Mouse (Mus musculus): ENCODE results near the gene Bscl2.

The Bscl2 gene

DNA sequence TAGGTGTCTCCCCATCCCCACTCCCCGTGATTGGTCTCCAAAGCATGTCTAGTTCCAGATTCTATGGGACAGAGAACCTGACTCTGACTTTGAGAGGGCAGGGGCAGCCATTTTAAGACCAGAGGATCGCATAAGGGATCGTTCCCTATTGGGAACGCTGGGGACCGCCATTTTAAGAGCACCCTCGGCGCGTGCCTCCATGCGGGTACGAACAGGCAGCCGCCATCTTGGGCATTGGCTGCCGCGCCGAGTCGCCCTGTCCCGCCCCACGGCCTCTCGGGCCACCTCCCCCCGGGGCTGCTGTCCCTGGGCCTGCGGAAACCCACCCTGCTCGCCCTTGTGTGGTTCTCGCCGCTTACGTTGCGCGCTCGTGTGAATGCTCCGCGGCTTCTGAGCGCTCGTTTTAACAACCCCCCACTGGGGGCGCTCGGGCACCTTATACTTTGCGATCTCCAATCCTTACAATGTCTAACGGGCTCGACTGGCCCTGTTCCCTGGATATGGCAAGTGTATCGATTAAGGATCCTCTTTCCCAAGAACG is at the start of gene Bscl2:
TSS of gene Bscl2 (plus strand) at position 217 of the 541 bp plus-strand sequence.
- DNase-seq (ENCODE audit: low spot score in 2 of 2), result peak; percentile 82 to 84

DNA sequence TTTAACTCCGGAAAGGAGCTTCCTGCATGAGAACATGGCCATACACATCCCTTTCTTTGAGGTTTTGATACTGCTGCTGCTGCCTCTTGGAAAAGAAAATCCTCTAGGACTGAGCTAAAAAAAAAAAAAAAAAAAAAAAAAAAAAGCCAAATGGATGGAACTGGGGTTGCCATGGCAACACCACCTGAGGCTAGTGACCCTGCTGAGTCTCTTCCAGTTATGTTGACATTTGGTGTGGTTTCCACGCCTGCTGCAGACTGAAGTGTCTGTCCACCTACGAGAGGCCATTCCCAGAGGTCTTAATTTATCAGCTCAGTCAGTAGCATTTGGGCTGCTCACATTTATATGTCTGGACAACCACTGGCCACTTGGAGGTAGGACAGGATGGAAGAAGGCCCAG is 48.7 kb upstream of the Bscl2 start:
- no peak for DNase-seq (ENCODE audit: low spot score in 2 of 2)

DNA sequence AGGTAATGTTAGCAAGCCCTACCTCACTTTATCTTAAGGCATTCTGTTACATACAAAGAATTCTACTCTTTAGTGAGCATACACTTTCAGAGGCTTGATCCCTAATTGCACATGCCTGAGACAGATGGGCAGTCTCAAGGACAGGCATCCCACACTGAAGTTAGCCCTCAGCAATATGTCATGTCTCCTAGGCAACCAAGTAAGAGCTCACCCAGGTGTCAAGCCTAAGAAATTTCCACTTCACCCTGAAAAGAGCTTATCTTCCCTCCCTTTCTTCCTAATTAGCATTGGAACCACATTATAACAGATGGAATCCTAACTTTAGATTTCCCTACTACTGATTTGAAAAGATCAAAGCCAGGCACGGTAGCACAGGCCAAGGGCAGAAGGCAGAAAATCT is 48.1 kb upstream of the Bscl2 start:
- DNase-seq (ENCODE audit: low spot score in 2 of 2), result no peak

DNA sequence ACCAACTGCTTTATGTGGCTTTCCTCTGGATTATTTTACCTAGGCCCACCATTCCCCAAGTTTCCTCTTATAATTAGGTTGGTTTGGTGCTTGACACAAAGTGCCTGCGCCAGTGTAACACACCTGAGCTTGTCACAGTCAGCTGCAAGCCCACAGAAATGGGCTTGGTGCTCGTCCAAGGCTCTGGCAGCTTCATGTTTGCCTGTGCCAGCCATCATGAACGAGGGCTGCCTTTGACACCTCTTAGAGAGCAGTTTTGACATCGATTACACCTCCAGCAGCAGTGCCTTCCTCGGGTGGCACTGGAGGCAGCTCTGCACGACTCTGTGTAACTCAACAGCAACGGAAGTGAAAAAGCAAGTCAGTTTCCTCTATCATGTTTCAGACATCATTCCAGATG is 47.1 kb upstream of the Bscl2 start:
- no peak for DNase-seq (ENCODE audit: low spot score in 2 of 2)

DNA sequence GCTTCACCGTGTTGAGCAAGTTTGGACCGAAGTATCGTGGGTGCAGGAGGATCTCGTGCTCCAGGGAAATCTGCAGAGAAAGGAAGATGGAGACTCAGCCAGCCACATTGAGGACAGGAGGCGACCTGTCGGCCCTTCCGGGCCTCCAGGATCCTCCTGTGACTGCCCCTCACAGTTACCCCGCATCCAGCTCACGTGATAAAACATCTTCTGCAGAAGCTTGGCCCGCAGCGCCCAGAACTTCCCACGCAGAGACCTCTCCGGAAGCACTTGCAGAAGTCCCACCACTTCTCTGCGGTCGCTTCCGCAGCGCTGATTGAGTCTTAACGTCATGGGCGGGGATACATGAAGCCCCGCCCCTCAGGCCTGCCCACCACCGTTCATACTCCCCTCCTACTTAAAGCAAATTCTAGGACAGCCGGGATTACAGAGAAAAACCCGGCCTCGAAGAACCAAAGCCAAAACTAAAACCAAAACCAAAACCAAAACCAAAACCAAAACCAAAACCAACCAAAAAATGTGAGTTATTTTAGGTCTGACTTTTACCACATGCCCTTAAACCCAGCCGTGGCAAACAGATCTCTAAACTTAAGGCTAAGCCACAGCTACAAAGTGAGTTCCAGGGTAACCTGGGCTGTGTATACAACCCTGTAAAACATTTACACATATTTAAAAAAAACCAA is 38.9 kb upstream of the Bscl2 start, which contains the start of gene Polr2g:
TSS of gene Polr2g (minus strand) at position 314 of the 683 bp plus-strand sequence.
- DNase-seq (ENCODE audit: low spot score in 2 of 2), result peak; percentile 77

DNA sequence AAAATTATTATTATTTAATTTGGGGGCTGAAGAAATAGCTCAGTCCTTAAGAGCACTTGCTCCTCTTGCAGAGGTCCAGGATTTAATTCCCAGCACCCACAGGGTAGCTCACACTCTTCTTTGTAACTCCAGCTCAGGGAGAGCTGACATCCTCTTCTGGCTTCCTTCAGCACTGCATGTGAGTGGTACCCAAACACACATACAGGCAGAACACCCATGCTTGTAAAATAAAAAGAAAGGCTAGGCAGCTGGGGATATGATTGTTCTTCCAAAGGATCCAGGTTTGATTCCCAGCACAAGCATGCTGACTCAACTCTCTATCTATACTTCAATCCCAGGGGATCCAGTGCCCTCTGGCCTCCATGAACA is 38.3 kb upstream of the Bscl2 start:
- no peak for DNase-seq (ENCODE audit: low spot score in 2 of 2)

DNA sequence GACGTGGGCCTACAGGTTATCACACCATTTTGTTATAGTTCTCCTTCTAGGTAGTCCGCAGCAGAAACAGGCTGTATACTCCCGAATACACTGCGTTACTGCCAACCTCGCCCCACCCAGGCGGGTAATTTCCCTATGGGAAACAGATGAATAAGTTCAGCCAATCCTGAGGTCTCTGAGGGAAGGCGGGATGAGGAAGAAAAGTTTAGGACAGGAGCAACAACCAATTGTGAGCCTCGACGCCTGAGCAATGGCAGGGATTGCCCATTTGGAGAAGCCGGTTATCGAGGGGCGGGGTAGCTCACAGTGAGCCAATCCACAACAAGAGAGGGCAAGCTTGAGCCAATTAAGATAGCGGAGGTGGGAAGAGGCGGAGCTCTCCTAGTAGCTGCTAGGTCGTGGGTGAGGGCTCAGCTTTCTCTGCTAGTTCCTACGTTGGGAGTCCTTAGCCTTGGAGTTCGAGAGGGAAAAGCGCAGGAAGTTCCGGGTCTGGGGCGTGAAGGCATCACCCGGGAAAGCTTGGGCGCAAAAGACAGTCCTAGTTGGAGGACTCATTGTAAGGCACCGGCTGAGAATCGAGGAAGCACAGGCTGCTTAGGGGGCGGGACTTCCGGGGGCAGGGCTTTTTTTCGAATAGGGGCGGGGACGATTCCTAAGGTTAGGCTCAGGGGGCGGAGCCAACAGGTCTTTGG is 35.0 kb upstream of the Bscl2 start, which contains the start of gene Zbtb3:
TSS of gene Zbtb3 (plus strand) at position 426 of the 692 bp plus-strand sequence.
- peak; percentile 87 to 91 for DNase-seq (ENCODE audit: low spot score in 2 of 2)

DNA sequence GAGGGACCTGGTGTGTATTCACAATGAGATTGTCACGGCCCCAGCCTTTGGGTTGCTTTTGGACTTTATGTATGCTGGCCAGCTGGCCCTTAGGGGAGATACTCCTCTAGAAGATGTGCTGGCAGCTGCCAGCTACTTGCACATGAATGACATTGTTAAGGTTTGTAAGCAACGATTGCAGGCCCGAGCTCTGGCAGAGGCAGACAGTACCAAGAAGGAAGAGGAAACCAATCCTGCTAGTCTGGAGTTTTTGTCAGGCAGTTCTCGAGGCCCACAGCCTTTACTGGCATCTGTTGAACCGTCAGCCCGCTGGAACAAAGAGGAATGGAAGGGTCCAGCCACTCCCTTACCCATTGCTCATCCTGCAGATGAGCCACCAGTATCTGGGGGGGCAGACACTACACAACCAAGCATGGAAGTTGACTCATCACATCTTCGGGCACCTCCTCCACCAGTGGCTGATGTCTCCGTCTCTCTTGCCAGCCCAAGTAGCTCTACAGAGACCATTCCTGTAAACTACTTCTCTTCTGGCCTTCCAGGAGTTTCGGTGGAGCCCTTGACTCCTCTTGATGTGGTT is 34.0 kb upstream of the Bscl2 start:
- no peak for DNase-seq (ENCODE audit: low spot score in 2 of 2)

DNA sequence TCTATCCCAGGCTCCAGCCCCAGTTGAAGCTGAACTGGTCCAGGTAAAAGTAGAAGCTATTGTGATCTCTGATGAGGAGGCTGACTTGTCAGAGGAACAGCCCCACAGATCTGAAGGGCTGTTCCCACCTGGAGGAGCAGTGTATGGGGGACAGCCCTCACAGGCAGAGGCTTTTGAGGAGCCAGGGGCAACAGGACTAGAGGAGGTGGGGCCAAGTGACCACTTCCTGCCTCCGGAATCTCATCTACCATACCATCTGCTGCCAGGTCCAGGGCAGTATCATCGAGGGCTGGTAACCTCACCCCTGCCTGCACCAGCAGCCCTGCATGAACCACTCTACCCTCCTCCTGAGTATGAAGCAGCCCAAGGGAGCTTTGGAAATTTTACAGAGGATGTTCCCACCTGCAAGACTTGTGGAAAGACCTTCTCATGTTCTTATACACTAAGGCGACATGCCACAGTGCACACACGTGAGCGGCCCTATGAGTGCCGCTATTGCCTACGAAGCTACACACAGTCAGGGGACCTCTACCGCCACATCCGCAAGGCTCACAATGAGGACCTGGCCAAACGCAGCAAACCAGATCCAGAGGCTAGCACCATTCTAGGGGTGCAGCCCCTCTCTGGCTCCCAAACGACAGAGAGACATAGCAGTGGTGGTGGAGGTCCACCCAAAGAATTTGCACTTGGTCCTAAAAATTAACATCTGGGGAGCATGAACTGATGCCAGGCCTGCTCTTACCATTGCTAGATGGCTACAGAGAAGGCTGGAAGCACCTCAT is 33.2 kb upstream of the Bscl2 start:
- DNase-seq (ENCODE audit: low spot score in 2 of 2), result no peak

DNA sequence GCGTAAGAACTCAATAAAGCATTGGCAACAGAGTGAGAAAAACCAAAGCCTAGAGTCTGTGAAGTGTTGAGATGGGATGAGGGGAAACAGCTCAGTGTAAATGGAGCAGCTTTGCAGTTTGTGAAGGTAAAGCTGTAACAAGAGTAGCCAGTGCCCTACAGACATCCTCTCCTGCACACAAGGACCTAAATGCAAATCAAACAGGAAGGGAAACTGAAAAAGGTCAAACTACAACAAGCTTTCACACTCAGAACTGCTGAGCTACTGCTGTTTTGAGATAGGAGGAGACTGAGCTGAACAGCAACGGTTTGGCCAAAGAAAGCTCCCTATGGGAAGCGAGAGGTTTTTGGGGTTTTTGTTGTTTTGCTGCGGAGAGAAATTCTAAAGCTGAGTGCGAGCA is 30.5 kb upstream of the Bscl2 start:
- DNase-seq (ENCODE audit: low spot score in 2 of 2), result no peak

DNA sequence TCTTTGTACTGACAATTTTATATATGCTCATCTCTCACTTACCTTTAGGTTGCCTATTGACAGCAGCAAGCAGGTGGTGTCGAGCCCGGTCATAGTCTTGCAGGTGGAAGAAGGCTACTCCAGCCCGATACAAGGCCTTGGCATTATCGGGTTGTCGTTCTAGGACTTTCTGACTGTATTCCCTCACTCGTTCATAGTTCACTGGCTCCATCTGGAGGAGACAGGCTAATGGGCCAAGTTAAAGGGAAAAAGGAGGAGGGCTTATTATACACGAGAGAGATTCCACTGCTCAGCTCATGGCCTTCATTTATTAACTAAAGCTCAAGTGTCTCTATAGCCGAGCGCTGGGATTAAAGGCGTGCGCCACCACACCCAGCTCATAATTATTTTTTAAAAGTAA is 21.5 kb upstream of the Bscl2 start:
- DNase-seq (ENCODE audit: low spot score in 2 of 2), result no peak

DNA sequence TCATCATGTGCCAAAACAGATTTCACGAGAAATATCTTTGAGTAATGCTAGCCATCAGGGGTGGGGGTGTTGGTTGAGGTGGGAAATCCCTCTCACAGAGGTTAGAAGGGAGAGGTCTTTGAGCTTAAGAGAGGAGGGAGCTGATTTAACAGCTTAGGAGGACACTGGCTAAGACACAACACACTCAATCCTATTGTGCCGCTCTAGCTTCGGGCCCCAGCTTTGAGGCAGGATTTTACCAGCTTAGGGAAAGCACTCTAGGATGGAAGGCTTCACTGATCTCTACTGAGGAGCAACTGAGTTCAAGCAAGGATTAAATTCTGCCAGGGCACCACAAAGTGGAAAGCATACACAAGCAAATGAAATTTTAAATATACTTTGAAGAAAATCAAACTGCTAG is 20.3 kb upstream of the Bscl2 start:
- DNase-seq (ENCODE audit: low spot score in 2 of 2), result no peak

DNA sequence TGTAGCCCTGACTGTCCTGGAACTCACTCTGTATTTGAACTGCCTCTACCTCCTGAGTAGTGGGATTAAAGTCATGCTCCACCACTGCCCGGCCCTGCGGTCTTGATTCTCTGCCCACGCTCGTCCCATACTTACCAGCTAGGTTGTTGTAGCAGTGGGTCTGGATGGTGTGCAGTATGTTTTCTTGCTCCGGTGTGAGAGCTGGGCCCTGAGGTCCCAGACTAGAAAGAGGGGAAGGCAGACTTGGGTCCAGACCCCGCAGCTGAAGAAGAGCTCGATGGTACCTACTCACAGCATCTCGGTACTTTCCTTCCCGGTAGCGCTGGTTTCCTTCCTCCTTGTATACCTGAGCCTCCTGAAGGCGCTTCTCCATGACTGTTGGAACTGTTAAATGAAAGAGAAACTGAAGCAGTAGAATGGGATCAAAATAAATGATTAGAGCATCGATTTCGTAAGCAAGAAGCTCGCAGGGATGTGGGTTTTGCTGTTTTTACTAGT is 18.9 kb upstream of the Bscl2 start:
- no peak for DNase-seq (ENCODE audit: low spot score in 2 of 2)

DNA sequence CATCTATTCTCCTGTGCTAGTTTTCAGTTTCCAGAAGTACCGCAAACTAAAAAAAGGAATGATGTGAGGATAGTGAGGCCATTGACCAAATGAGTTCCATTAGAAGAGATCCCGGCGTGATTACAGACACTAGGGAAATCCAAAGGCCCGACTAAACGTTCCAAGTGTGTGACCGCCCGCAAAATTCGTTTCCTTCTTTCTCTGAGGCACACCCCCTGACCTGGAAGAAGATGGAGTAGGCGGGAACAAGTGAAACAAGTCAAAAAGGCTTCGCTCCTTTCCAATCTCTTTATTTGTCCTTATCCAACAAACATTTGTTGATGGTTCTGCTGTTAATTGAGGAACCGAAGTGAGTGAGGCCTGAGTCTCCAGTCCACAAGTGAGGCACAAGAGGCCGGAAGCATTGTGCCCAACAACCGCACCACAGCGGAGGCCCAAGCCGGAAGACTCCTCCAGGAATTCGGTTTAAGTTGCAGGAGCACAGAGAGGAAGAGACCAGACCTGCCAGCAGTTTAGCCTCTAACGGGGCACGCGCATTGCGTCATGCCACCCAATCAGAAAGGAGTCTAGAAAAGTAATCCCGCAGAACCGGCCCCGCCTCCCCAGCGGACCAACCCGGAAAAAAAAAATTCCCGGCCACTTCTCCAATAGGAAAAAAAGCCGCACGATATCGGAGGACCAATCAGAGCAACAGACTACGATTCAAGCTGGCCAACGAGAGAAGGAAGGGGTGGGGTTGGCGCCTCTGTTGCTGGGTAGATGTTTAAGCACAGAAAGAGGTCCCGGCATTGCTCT is 18.3 kb upstream of the Bscl2 start, which contains the start of gene Ttc9c:
TSS of gene Ttc9c (minus strand) at position 533 of the 795 bp plus-strand sequence.
- DNase-seq (ENCODE audit: low spot score in 2 of 2), result peak; percentile 91 to 95

DNA sequence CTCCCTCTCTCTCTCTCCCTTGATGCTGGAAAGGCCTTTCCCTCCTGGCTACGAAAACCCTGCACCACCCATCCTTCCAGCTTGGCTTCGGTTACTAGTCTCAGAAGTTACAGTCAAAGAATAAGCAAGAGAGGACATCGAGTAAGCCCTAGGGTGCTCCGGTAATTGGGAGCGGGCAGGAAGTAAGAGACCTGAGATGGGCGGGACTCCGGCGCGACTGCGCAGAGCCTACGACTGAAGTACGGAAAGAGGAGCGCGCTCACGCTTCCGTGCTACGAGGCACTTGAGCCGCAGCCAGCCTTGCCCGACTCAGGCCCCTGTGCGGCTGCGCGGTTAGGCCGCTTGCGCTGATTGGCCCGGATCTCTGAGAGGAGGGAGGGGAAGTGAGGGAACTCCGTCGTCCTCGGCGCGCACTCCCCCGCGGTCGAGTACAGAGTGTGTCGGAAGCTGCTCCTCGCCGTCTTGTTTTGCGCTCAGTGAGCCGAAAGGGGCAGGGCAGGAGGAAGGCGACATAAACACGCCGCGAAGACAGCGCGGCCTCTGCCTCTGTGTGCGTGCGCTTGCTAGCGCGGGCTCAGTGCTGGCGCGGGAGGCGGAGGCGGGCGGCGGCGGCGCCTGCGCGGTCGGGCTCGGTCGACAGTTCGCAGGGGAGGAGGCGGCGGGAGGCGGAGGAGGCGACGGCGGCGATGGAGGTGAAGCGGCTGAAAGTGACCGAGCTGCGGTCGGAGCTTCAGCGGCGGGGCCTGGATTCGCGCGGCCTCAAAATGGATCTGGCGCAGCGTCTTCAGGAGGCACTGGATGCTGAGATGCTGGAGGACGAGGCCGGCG is 17.5 kb upstream of the Bscl2 start, which contains the start of gene Hnrnpul2:
TSS of gene Hnrnpul2 (plus strand) at position 415 of the 828 bp plus-strand sequence.
- DNase-seq (ENCODE audit: low spot score in 2 of 2), result peak; percentile 96

DNA sequence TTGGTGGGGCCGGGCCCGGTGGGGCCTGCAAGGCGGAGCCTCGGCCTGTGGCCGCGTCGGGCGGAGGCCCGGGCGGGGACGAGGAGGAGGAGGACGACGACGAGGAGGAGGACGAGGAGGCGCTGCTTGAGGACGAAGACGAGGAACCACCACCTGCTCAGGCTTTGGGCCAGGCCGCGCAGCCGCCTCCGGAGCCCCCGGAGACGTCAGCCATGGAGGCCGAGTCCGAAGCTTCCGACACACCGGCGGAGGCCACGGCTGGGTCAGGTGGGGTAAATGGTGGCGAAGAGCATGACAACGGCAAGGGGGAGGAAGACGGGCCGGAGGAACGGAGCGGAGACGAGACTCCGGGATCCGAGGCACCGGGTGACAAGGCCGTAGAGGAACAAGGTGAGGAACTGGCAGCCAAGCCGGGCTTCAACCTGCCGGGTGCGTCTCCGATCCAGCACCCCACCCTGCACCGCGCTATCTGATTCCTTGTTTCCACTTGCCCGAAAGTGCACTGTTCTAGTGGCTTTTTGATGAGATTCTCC is 16.8 kb upstream of the Bscl2 start:
- DNase-seq (ENCODE audit: low spot score in 2 of 2), result no peak

DNA sequence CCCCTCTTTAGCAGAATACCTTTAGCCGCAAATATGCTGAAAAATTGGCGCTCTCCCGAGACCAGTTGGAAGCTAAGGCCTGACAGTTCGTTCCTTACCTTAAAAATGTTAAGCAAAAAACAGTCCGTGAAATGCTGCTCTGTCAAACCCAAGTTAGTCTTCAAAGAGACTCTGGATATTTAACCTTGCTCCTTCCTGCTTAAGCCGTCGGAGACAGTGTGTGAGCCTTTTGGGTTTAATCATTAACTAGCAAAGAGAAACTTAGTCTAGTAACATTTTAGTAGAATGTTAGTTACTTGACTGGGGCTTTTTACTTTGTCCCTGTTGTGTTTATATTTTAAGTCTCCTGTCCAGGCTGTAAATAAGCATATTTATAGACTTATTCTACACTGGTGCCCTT is 16.1 kb upstream of the Bscl2 start:
- no peak for DNase-seq (ENCODE audit: low spot score in 2 of 2)

DNA sequence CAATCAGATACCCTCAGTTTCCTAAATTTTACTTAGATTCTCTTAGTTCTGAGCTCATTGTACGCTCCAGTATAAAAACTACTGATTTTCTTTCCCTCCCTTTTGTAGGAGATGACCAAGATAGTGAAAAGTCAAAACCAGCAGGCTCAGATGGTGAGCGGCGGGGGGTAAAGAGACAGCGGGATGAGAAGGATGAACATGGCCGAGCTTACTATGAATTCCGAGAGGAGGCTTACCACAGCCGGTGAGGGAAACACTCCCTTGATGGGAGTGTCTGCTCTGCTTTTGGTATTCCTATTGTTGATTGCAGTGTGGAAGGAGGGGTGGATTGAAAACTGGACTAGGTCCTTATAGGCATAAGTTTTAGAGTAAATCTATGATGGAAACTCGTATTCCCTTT is 14.6 kb upstream of the Bscl2 start:
- no peak for DNase-seq (ENCODE audit: low spot score in 2 of 2)

DNA sequence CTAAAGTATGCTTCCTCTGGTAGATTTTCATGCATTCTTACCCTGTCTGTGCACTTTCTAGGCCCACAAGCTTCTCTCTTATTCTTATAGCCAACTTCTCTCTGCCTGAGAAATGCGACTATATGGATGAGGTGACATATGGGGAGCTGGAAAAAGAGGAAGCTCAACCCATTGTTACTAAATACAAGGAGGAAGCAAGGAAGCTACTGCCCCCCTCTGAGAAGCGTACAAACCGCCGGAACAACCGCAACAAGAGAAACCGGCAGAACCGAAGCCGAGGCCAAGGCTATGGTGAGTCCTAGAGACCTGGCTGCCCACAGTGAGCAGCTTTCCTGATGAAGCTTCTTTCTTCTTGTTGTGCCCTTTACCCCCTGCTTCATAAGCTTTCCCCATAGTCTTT is 7.6 kb upstream of the Bscl2 start, which contains the start of gene AC129217.1:
TSS of gene AC129217.1 (plus strand) at position 114 of the 400 bp plus-strand sequence.
- no peak for DNase-seq (ENCODE audit: low spot score in 2 of 2)
